Mouse (Mus musculus) E14TG2a.4 (cell line): ENCODE results near the gene Rex1bd.

Experiments
- H3K27me3 ChIP-seq: 2 replicates; pipeline ENCODE4 v1.6.1; 2014; ENCODE audit warnings: low read length, control low read depth; ENCODE audit not compliant: insufficient read depth
- H3K36me3 ChIP-seq: 2 replicates; pipeline ENCODE4 v1.6.1; 2014; ENCODE audit warnings: low read length, control low read depth; ENCODE audit not compliant: insufficient read depth
- H3K4me1 ChIP-seq: replicated peaks from 2 replicates; pipeline ENCODE4 v1.6.1; 2014; ENCODE audit warnings: low read depth, low read length, control low read depth
- H3K4me3 ChIP-seq: replicated peaks from 2 replicates; pipeline ENCODE4 v1.5.1; 2014; ENCODE audit warnings: mild to moderate bottlenecking, low read length
- H3K9me3 ChIP-seq: 2 replicates; pipeline ENCODE4 v1.6.1; 2014; ENCODE audit warnings: low read length, control low read depth
- CTCF ChIP-seq: conservative IDR thresholded peaks from 2 replicates; pipeline ENCODE4 v1.5.1; 2014; ENCODE audit warnings: low read length
- NANOG ChIP-seq: IDR thresholded peaks from 2 replicates; pipeline ENCODE4 v1.6.1; 2014; ENCODE audit warnings: borderline replicate concordance, low read length, mixed read lengths
- POU5F1 ChIP-seq: IDR thresholded peaks from 2 replicates; pipeline ENCODE4 v1.6.1; 2014; ENCODE audit warnings: low read length, borderline replicate concordance

The Rex1bd gene

GRCm38 (mm10) chr8:70486191-70486681 is 20.3 kb downstream of the Rex1bd start:
- H3K9me3 ChIP-seq, result no peaks in the 10 kb centered on the region
- H3K4me3 ChIP-seq, result peak overlapping the region; percentile 69; the same call in 1 of the 2 replicates
- H3K4me1 ChIP-seq, result peaks cover 61% of the 10 kb centered on the region
- H3K27me3 ChIP-seq, result peaks cover 93% of the 10 kb centered on the region
- TF ChIP-seq CTCF, result no peak
- no peaks in the 10 kb centered on the region for H3K36me3 ChIP-seq

- TF ChIP-seq CTCF (no peak), NANOG (no peak), POU5F1 (no peak)
- Histone ChIP-seq H3K36me3 (no peaks in the 10 kb centered on the region), H3K9me3 (no peaks in the 10 kb centered on the region), H3K27me3 (peaks cover 73% of the 10 kb centered on the region), H3K4me3 (no peak overlapping the region), H3K4me1 (peaks cover 45% of the 10 kb centered on the region)
These were observed 23.6 kb downstream of the Rex1bd start for GRCm38 (mm10) chr8:70482943-70483342.

GRCm38 (mm10) chr8:70481908-70482307 is 24.6 kb downstream of the Rex1bd start:
- H3K4me3 ChIP-seq, result no peak overlapping the region
- no peaks in the 10 kb centered on the region for H3K9me3 ChIP-seq
- H3K4me1 ChIP-seq, result peaks cover 44% of the 10 kb centered on the region
- TF ChIP-seq NANOG (no peak), CTCF (no peak), POU5F1 (no peak)
- H3K36me3 ChIP-seq, result no peaks in the 10 kb centered on the region
- peaks cover 63% of the 10 kb centered on the region for H3K27me3 ChIP-seq

- peak overlapping the region; percentile 96 for H3K4me3 ChIP-seq
- peaks cover 7% of the 10 kb centered on the region for H3K36me3 ChIP-seq
- H3K4me1 ChIP-seq, result peaks cover 37% of the 10 kb centered on the region
- H3K9me3 ChIP-seq, result no peaks in the 10 kb centered on the region
- TF ChIP-seq POU5F1, result no peak
- TF ChIP-seq CTCF, result no peak
- no peak for TF ChIP-seq NANOG
- H3K27me3 ChIP-seq, result peaks cover 25% of the 10 kb centered on the region
These were observed 29.1 kb downstream of the Rex1bd start for GRCm38 (mm10) chr8:70477269-70477982.

- peaks cover 38% of the 10 kb centered on the region for H3K4me1 ChIP-seq
- peaks cover 16% of the 10 kb centered on the region for H3K27me3 ChIP-seq
- H3K4me3 ChIP-seq, result peak within 1 kb of the TSS; percentile 96
- TF ChIP-seq CTCF (no peak), POU5F1 (no peak), NANOG (no peak)
- peaks cover 7% of the 10 kb centered on the region for H3K36me3 ChIP-seq
- no peaks in the 10 kb centered on the region for H3K9me3 ChIP-seq
These were observed 30.0 kb downstream of the Rex1bd start, which contains the start of gene Klhl26 for GRCm38 (mm10) chr8:70476333-70477268. Gene Klhl26, minus strand, starts transcription at chr8:70476968.

GRCm38 (mm10) chr8:70471856-70472255 is 34.7 kb downstream of the Rex1bd start:
- TF ChIP-seq CTCF (no peak), NANOG (no peak), POU5F1 (no peak)
- Histone ChIP-seq H3K4me1 (peaks cover 46% of the 10 kb centered on the region), H3K4me3 (no peak overlapping the region)

GRCm38 (mm10) chr8:70469938-70470337 is 36.6 kb downstream of the Rex1bd start:
- Histone ChIP-seq H3K4me1 (peaks cover 44% of the 10 kb centered on the region), H3K27me3 (no peaks in the 10 kb centered on the region), H3K4me3 (no peak overlapping the region), H3K9me3 (no peaks in the 10 kb centered on the region), H3K36me3 (peaks cover 46% of the 10 kb centered on the region)
- no peak for TF ChIP-seq POU5F1
- TF ChIP-seq CTCF, result no peak

More at GRCm38 (mm10) chr8:70471856-70472255, 34.7 kb downstream of the Rex1bd start:
- Histone ChIP-seq H3K9me3 (no peaks in the 10 kb centered on the region), H3K27me3 (no peaks in the 10 kb centered on the region), H3K36me3 (peaks cover 37% of the 10 kb centered on the region)

- H3K36me3 ChIP-seq, result peaks cover 50% of the 10 kb centered on the region
- H3K4me1 ChIP-seq, result peaks cover 44% of the 10 kb centered on the region
- no peaks in the 10 kb centered on the region for H3K27me3 ChIP-seq
- no peak overlapping the region for H3K4me3 ChIP-seq
- no peak for TF ChIP-seq NANOG
- TF ChIP-seq POU5F1, result no peak
- TF ChIP-seq CTCF, result no peak
- H3K9me3 ChIP-seq, result no peaks in the 10 kb centered on the region
These were observed 37.1 kb downstream of the Rex1bd start for GRCm38 (mm10) chr8:70469295-70469916.
